Mouse (Mus musculus) stomach, adult 2 months (tissue): Measurements from ENCODE around the gene Eif5. TPM values are rescaled to one million over a fixed set of nuclear protein-coding genes. Genes with fewer than 3 reads are reported as not detected.

ENCODE experiments used
- polyA plus RNA-seq: library from polyadenylated mRNA; depleted of rRNA; stranded (reverse); fragments of >200 nt; gene quantifications from 2 replicates; pipeline ENCODE4 v1.2.3, GENCODE M21; 2012; rRNA removed

Gene Eif5
- polyA plus RNA-seq = 38.7 and 59.9 TPM in 2 replicates

DNA sequence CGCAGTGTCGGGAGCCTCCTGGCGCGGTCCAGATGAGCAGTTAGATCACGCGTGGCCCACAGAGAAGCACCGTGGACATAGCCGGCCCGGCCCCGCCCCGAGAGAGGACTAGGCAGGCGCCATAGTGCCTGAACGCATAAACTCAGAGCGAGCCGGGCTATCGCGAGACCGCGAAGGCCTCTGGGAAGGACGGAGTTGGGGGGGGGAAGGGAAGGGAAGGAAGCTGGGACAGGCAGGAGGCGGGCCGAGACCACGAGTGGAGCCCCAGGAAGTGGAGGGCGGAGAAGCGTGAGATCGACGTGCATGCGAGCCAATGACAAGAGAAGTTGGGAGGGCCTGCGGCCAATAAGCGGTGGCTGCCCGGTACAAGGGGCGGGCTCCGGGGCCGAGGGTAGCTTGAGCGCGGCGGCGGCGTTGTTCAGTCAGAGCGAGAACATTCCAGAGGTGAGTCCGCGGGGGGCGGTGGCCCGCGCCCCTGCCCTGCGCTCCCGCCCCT, at the start of gene Eif5:
Gene Eif5, plus strand, starts transcription at position 221 of the 496 bp plus-strand sequence.

DNA sequence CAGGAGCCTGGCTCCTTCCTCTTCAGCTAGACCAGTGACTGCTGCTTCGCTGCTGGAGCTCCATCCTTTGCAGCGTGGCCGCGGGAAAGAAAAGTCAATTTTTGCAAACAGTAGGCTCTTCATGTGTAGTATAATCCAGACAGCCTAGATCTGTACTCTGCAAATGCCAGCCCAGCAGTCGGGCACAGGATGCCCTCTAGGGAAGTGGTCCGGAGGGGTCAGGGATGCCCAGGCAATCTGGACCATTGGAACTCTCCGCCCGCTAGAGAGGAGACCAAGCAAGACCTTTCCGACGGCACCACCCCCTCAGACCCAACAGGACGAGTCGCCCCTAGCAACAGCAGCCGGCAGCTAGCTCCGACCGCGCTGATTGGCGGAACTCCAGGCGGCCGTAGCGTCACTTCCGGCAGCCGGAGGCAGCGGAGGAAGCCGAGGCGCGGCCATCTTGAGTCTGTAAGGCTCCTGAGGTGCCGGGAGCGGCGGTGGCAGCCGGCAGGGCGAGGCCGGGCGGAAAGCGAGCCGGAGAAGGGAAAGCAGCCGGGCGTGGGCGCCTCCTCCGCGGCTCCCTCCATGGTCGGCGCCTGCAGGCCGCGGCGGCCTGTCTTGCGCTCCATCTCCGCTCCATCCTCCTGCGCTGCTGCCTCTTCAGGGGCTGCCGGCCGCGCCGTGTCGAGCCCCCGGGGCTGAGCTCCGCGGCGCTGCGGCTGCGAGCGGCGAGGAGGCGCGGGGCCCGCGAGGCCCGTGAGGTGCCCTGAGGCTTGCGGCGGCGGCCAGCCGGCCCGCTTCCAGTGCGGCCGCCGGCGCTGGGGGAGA, 36.5 kb downstream of the Eif5 start, which contains the start of gene Mark3:
Gene Mark3, plus strand, starts transcription at position 450 of the 813 bp plus-strand sequence.

Other genes with a start within 250 kb of the Eif5 start
- gene Cdc42bpb, start 160.3 kb upstream of the Eif5 start, polyA plus RNA-seq = 175 and 223 TPM in 2 replicates
- gene Lbhd2, start 131.2 kb upstream of the Eif5 start, polyA plus RNA-seq = 0.43 and 0.88 TPM in 2 replicates
- gene Exoc3l4, start 121.0 kb upstream of the Eif5 start, polyA plus RNA-seq = 6.4 and 7.2 TPM in 2 replicates
- gene Tnfaip2, start 95.5 kb upstream of the Eif5 start, polyA plus RNA-seq = 9.5 and 10.2 TPM in 2 replicates
- 0.45 and 1.3 TPM in 2 replicates for gene Gm266, start 52.2 kb upstream of the Eif5 start, polyA plus RNA-seq
- 10.6 and 12.1 TPM in 2 replicates for gene Mark3, start 36.5 kb downstream of the Eif5 start, polyA plus RNA-seq
- 778 and 1,172 TPM in 2 replicates for gene Ckb, start 134.3 kb downstream of the Eif5 start, polyA plus RNA-seq
- gene Trmt61a, start 140.1 kb downstream of the Eif5 start, polyA plus RNA-seq = 26.5 and 29.4 TPM in 2 replicates
- 1.9 and 3.1 TPM in 2 replicates for gene Bag5, start 175.2 kb downstream of the Eif5 start, polyA plus RNA-seq
- 33.7 and 36.3 TPM in 2 replicates for gene Apopt1, start 175.2 kb downstream of the Eif5 start, polyA plus RNA-seq
- gene Klc1, start 220.8 kb downstream of the Eif5 start, polyA plus RNA-seq = 31.1 and 42.6 TPM in 2 replicates